Mouse (Mus musculus) adrenal gland, postnatal 10 days (tissue): ENCODE data around the gene Ugt1a10. TPM values are rescaled to one million over a fixed set of nuclear protein-coding genes. Genes with fewer than 3 reads are reported as not detected.

Experiments
- microRNA-seq: library from miRNA; unstranded; fragments of <30 nt; microRNA quantifications from one replicate; pipeline ENCODE4 v1.2.0, GENCODE M21; 2021
- total RNA-seq, 2 experiments: library from RNA; stranded (reverse); gene quantifications; 2 replicates each; pipeline ENCODE4 v1.2.3; 2021

The Ugt1a10 gene
- total RNA-seq, 2 experiments from 2014 or later = 2.8 to 7.9 TPM

Small RNA genes lying within 50 kb of the gene (microRNA-seq; reads per million reads assigned to microRNA genes)
- not detected for gene Gm25198

Other genes starting within 250 kb of the Ugt1a10 start
- 100 to 1,000 TPM; 107 to 118 TPM for gene Dgkd, start 202.1 kb upstream of the Ugt1a10 start, total RNA-seq
- 10 to 100 TPM; 21.4 to 37.7 TPM for gene Usp40, start 46.8 kb upstream of the Ugt1a10 start, total RNA-seq
- 1 to 10 TPM; 4.1 to 6.3 TPM for gene Ugt1a9, start 15.4 kb downstream of the Ugt1a10 start, total RNA-seq
- under 1 TPM; 0.21 to 0.30 TPM for gene Ugt1a8, start 32.4 kb downstream of the Ugt1a10 start, total RNA-seq
- 1 to 10 TPM; 1.9 to 2.6 TPM for gene Ugt1a7c, start 39.7 kb downstream of the Ugt1a10 start, total RNA-seq
- gene Ugt1a6b, start 47.9 kb downstream of the Ugt1a10 start, total RNA-seq = 10 to 100 TPM in 1 of 2 experiments, 1 to 10 TPM in 1; 7.3 to 13.6 TPM
- gene Ugt1a6a, start 79.4 kb downstream of the Ugt1a10 start, total RNA-seq = 10 to 100 TPM in 1 of 2 experiments, 1 to 10 TPM in 1; 9.1 to 14.0 TPM
- gene Ugt1a5, start 110.6 kb downstream of the Ugt1a10 start, total RNA-seq = under 1 TPM; 0.48 to 0.61 TPM
- gene Ugt1a2, start 145.2 kb downstream of the Ugt1a10 start, total RNA-seq = under 1 TPM; 0.18 to 0.61 TPM
- gene Dnajb3, start 150.4 kb downstream of the Ugt1a10 start, total RNA-seq = 1 to 10 TPM; 3.0 to 3.9 TPM
- 100 to 1,000 TPM in 1 of 2 experiments, 10 to 100 TPM in 1; 40.3 to 102 TPM for gene Ugt1a1, start 156.6 kb downstream of the Ugt1a10 start, total RNA-seq
- gene Mroh2a, start 171.6 kb downstream of the Ugt1a10 start, total RNA-seq = 1 to 10 TPM in 1 of 2 experiments, under 1 TPM in 1; 0.67 to 1.3 TPM
- 10 to 100 TPM; 63.8 to 91.9 TPM for gene Hjurp, start 222.2 kb downstream of the Ugt1a10 start, total RNA-seq
- gene Trpm8, start 222.3 kb downstream of the Ugt1a10 start, total RNA-seq = not detected